Mouse (Mus musculus) hindbrain, postnatal 0 days (tissue): ENCODE measurements at regions not wholly inside any gene's neighbourhood (a gene's known extent, or its start where the extent isn't known, plus 50 kb on each side); places are given as distances from the start of the nearest gene placed in this dataset.
A peak's percentile ranks its signal among the peaks of the same experiment; 100 is the strongest.

Experiments used
- ATAC-seq: fragments of 200-750 bp; cut with Nextera tagmentation; 2 replicates; pipeline ENCODE4 v1.8.0; 2017; ENCODE audit warnings: mild to moderate bottlenecking, moderate TSS enrichment, moderate library complexity
- DNase-seq: peaks from one replicate; pipeline ENCODE4 v3.0.0-alpha.2; 2015; ENCODE audit warnings: low spot score
- H3K27ac ChIP-seq: fragments of 300-500 bp; sonication (generic); 2 replicates; pipeline ENCODE4 v1.5.1; 2014; ENCODE audit warnings: mild to moderate bottlenecking
- H3K27me3 ChIP-seq: fragments of 300-500 bp; sonication (generic); 2 replicates; pipeline ENCODE4 v1.6.1; 2014; ENCODE audit warnings: low read length, mixed read lengths; ENCODE audit not compliant: insufficient read depth
- H3K36me3 ChIP-seq: fragments of 300-500 bp; sonication (generic); 2 replicates; pipeline ENCODE4 v1.6.1; 2014; ENCODE audit warnings: low read length, mixed read lengths; ENCODE audit not compliant: insufficient read depth
- H3K4me1 ChIP-seq: fragments of 300-500 bp; sonication (generic); 2 replicates; pipeline ENCODE4 v1.6.1; 2014; ENCODE audit warnings: antibody characterized with exemption, low read length, mixed read lengths; ENCODE audit not compliant: insufficient read depth
- H3K4me2 ChIP-seq: fragments of 300-500 bp; sonication (generic); 2 replicates; pipeline ENCODE4 v1.6.1; 2014; ENCODE audit warnings: low read depth, mild to moderate bottlenecking, low read length, moderate library complexity, mixed read lengths
- H3K4me3 ChIP-seq: fragments of 300-500 bp; sonication (generic); 2 replicates; pipeline ENCODE4 v1.5.1; 2014; ENCODE audit warnings: low read length
- H3K9ac ChIP-seq: fragments of 300-500 bp; sonication (generic); replicated peaks from 2 replicates; pipeline ENCODE4 v1.6.1; 2014; ENCODE audit warnings: mild to moderate bottlenecking, low read length, moderate library complexity, mixed read lengths
- H3K9me3 ChIP-seq: fragments of 300-500 bp; sonication (generic); 2 replicates; pipeline ENCODE4 v1.6.1; 2016; ENCODE audit warnings: low read length, mixed read lengths
- CTCF ChIP-seq: IDR thresholded peaks from 2 replicates; pipeline ENCODE4 v1.5.1; 2016; ENCODE audit warnings: antibody characterized with exemption, control low read depth, low read depth
- WGBS: fragments of 180-500 bp; shearing (Covaris S2); extraction: QIAGEN DNeasy Blood & Tissue Kit; methylation state at CpG from one replicate; pipeline ENCODE4 v1.1.7; 2014; 5-methylcytosine and 5-hydroxymethylcytosine counted together

DNA sequence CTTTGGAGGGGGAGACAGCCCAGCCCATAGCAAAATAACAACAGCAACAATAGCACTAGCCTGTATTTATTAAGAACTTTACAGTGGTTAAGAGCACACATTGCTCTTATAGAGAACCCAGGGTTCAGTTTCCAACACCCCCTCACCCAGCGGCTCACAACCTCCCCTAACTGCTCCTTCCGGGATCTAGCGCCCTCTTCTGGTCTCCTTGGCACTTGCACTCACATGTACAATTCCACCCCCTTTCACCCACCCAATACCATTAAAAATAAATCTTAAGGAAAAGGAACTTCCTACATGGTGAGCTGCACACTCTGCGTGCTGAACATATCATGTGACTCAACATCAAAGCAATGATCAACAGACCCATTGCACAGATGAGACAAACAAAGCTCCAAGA, 261.5 kb upstream of the Irx3 start:
- ATAC-seq (no peak), DNase-seq (no peak)
- Histone ChIP-seq H3K4me2 (no peak overlapping the region), H3K4me3 (no peak overlapping the region), H3K9me3 (no peaks in the 10 kb centered on the region), H3K36me3 (no peaks in the 10 kb centered on the region), H3K27ac (no peak overlapping the region), H3K9ac (no peak overlapping the region), H3K4me1 (0 out of 2 replicates have a peak, but pooled peaks cover 5% of the 10 kb centered on the region), H3K27me3 (peaks cover 3% of the 10 kb centered on the region; the same call in 1 of the 2 replicates)
- peak; percentile 41 for TF ChIP-seq CTCF
- WGBS = 84% methylated on average over 4 of the region's 4 CpGs

DNA sequence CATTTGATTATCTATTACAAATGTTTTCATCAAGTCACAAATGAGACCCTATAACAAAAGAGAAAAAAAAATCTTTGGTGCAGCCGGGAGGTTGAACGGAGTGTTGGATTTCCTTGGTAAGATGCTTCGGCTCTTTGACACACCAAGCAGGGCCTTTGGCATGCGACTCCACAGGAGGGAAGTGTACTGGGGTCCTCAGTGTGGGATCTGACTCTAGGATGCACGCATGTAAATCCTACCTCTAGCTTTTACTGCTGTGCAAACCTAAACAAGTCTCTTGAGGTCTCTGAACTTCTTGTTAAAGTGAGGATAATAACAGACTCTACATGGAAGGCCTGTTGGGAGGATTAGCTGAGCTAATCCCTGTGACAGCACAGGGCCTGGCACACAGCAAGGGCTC, 257.6 kb upstream of the Irx3 start:
- no peak overlapping the region for H3K4me2 ChIP-seq
- no peak for TF ChIP-seq CTCF
- DNase-seq (no peak), ATAC-seq (no peak)
- H3K36me3 ChIP-seq = no peaks in the 10 kb centered on the region
- H3K4me3 ChIP-seq = no peak overlapping the region
- WGBS = 52% methylated on average over 5 of the region's 5 CpGs
- H3K27ac ChIP-seq = no peak overlapping the region
- peaks cover 8% of the 10 kb centered on the region; the same call in 1 of the 2 replicates for H3K27me3 ChIP-seq
- H3K9me3 ChIP-seq = no peaks in the 10 kb centered on the region
- no peak overlapping the region for H3K9ac ChIP-seq
- no peaks in the 10 kb centered on the region for H3K4me1 ChIP-seq

DNA sequence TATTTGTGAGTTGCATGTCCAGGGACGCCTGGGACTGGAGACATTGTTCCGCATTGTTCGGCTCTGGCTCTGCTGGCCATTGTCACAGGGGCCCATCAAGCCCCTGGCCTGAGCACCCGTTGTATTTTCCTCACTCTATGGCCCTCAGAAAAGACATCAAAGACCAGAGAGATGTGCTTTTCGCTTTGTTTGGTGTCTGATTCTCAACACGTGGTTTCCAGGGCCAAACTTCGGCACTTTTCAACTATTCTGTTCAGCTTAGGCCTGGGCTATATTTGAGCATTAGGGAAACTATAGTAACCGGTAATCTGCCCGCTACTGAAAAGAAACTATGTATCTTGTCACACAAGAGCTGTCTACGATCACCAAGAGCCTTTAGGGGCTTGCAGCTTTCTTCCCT, 257.1 kb upstream of the Irx3 start:
- H3K27ac ChIP-seq = no peak overlapping the region
- peaks cover 8% of the 10 kb centered on the region; the same call in 1 of the 2 replicates for H3K27me3 ChIP-seq
- WGBS = 31% methylated on average over 10 of the region's 10 CpGs
- no peak overlapping the region for H3K9ac ChIP-seq
- H3K4me2 ChIP-seq = no peak overlapping the region
- ATAC-seq = no peak
- no peaks in the 10 kb centered on the region for H3K9me3 ChIP-seq
- TF ChIP-seq CTCF = no peak
- H3K4me3 ChIP-seq = no peak overlapping the region
- DNase-seq = no peak
- no peaks in the 10 kb centered on the region for H3K4me1 ChIP-seq
- H3K36me3 ChIP-seq = no peaks in the 10 kb centered on the region

DNA sequence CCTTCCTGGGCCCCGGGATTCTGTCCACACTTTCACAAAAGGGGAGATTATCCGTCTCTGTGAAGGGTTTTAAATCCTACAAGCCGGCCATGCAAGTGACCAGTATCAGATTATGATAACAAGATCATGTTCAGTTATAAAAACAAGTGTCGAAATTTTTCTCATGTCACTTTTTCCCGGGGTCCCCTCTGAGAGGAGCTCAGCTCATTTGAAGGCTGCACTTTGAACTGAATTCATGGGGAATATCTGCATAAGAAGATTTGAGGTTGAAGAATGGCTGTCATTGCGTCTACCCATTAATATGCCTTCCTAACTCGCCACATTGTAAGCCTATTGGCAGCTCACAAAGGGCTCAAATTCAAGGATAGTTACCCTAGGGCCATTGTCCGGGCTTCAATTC, 256.0 kb upstream of the Irx3 start:
- Histone ChIP-seq H3K9me3 (no peaks in the 10 kb centered on the region), H3K4me1 (no peaks in the 10 kb centered on the region), H3K27me3 (peaks cover 8% of the 10 kb centered on the region; the same call in 1 of the 2 replicates), H3K36me3 (no peaks in the 10 kb centered on the region), H3K4me2 (no peak overlapping the region), H3K9ac (no peak overlapping the region), H3K4me3 (no peak overlapping the region), H3K27ac (no peak overlapping the region)
- TF ChIP-seq CTCF = no peak
- WGBS = 38% methylated on average over 8 of the region's 8 CpGs
- no peak for DNase-seq
- ATAC-seq = no peak

DNA sequence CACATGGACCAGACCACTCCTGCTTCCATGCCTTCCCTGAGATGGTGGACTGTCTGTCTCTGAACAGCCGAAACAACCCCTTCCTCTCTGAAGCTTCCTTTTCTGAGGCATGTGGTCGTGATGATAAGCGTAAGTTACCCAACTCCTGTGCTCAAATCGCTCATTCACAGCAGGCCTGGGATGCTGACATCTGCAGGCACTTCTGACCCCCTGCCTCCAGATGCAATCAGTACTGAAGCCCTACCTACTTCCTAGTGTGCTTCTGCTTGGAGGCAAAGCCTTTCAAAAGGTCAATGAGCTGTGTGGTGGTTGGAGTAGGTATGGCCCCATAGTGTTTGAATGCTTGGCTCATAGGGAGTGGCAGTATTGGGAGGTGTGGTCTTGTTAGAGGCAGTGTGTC, 253.7 kb upstream of the Irx3 start:
- Histone ChIP-seq H3K4me2 (no peak overlapping the region), H3K9me3 (no peaks in the 10 kb centered on the region), H3K9ac (no peak overlapping the region), H3K4me1 (no peaks in the 10 kb centered on the region), H3K27ac (no peak overlapping the region), H3K27me3 (peaks cover 8% of the 10 kb centered on the region; the same call in 1 of the 2 replicates), H3K36me3 (no peaks in the 10 kb centered on the region), H3K4me3 (no peak overlapping the region)
- DNase-seq = no peak
- WGBS = 78% methylated on average over 4 of the region's 4 CpGs
- TF ChIP-seq CTCF = no peak
- no peak for ATAC-seq

DNA sequence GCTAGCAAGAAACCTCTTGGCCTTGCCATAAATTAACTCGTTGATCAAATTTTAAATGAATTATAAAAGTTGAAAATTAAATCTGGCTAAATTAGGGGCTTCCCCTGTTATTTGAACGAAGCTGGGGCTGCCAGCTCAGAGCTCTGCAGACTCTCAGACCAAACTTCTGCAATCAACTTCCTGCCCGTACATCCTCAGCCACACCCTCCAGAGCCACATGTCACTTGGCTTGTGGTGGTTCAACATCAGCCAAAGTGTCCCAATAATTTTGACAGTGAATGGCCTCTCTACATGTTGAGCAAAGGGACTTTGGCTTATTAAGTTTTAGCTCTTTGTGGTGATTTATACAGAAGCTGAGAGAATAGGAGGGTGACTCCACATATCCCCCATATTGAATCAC, 242.8 kb upstream of the Irx3 start:
- WGBS = 87% methylated on average over 3 of the region's 3 CpGs
- no peaks in the 10 kb centered on the region for H3K27me3 ChIP-seq
- no peak overlapping the region for H3K27ac ChIP-seq

DNA sequence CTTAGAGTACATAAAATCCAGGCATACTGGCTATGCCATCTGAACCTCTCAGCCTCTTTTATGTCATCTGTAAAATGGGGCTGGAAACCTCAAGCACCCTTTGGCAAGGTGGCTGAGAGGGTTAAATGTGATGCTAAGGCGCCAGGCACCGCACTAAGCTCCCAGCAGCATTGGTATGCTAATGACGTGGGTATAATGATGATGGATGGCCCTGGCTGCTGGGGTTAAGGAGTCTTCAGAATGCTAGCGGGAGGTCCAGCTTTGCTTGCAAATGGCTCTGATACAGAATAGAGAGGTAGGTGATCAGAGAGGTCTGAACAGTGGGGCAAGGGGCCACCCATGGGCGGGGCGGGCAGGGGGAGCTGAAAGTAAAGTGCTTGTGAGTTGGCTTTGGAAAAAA, 241.1 kb upstream of the Irx3 start:
- Histone ChIP-seq H3K27me3 (no peaks in the 10 kb centered on the region), H3K4me3 (no peak overlapping the region), H3K27ac (no peak overlapping the region), H3K9me3 (no peaks in the 10 kb centered on the region), H3K9ac (no peak overlapping the region), H3K4me1 (no peaks in the 10 kb centered on the region), H3K36me3 (no peaks in the 10 kb centered on the region), H3K4me2 (no peak overlapping the region)
- DNase-seq (no peak), ATAC-seq (no peak)
- TF ChIP-seq CTCF = no peak
- WGBS = 15% methylated on average over 6 of the region's 6 CpGs

More for the DNA sequence above, 242.8 kb upstream of the Irx3 start:
- no peak overlapping the region for H3K9ac ChIP-seq
- H3K4me1 ChIP-seq = no peaks in the 10 kb centered on the region
- H3K36me3 ChIP-seq = no peaks in the 10 kb centered on the region
- DNase-seq (no peak), ATAC-seq (no peak)
- H3K9me3 ChIP-seq = no peaks in the 10 kb centered on the region
- no peak overlapping the region for H3K4me3 ChIP-seq
- no peak overlapping the region for H3K4me2 ChIP-seq
- TF ChIP-seq CTCF = no peak
